Comparison of ENCODE assay signal across 10 mouse cellular contexts in the genomic region with DNA sequence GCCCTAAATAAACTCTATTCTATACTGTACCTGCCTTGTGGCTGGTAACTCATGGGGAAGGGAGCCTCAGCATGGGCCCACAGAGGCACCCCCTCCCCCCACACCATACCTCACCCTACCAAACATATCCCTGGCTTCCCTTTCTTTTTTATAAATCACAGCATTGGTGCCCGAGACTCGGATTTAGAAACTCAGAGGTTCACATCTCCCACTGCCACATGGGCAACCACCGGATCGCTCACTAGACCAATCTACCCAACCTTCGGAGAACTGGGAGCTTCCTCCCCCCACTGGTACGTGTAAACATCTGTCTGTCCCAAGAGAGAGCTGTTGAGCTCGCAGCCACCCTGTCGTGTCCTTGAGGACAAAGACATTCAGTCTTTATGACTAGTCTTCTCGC. TPM values are rescaled to one million over a fixed set of nuclear protein-coding genes. Genes with fewer than 3 reads are reported as not detected.
A peak's percentile ranks its signal among the peaks of the same experiment; 100 is the strongest.
DNase-seq lines count a peak whose midpoint lies in the region; ATAC-seq and TF ChIP-seq lines count a peak whose summit lies in the region.
"Had no signal": no experiment of that assay in that cellular context is flagged by ENCODE, and none has a peak within 500 bp of the region (broad histone marks: within the 10 kb centered on the region; RNA-seq: fewer than 3 reads in every experiment).

No protein-coding gene starts in this region.

- no peak overlapping the region; the same call in 1 of the 2 replicates for H3K4me3 ChIP-seq in kidney, embryonic 16.5 days (ENCODE audit: low read length)
- peak overlapping the region; percentile 58 for H3K4me3 ChIP-seq in forebrain, embryonic 10.5 days
- peak overlapping the region; percentile 54; the same call in 1 of the 2 replicates for H3K4me3 ChIP-seq in limb, embryonic 10.5 days
- H3K4me3 ChIP-seq in neural tube, embryonic 13.5 days: peak overlapping the region; percentile 41
- H3K4me3 ChIP-seq in cerebellum, adult 2 months (replicated peaks; ENCODE audit: insufficient read depth, low read depth, low read length): no peak overlapping the region

- H3K4me1 ChIP-seq in kidney, embryonic 16.5 days (ENCODE audit: insufficient read depth, low read length): peaks cover 21% of the 10 kb centered on the region
- peaks cover 38% of the 10 kb centered on the region for H3K4me1 ChIP-seq in forebrain, embryonic 10.5 days
- peaks cover 28% of the 10 kb centered on the region for H3K4me1 ChIP-seq in limb, embryonic 10.5 days
- peaks cover 25% of the 10 kb centered on the region for H3K4me1 ChIP-seq in neural tube, embryonic 13.5 days (replicated peaks)
- no peaks in the 10 kb centered on the region for H3K4me1 ChIP-seq in cerebellum, adult 2 months (ENCODE audit: control insufficient read depth, insufficient read depth, low read length)

- no peak for DNase-seq in kidney, postnatal 36 days
- no peak for DNase-seq in forebrain, embryonic 10.5 days (ENCODE audit: extremely low spot score, low spot score)
- no peak for DNase-seq in limb, embryonic 10.5 days (ENCODE audit: low spot score)
- no peak for DNase-seq in cerebellum, adult 2 months
- DNase-seq in frontal cortex, postnatal 36 days (ENCODE audit: low spot score in 2 of 2): no peak
- DNase-seq in frontal cortex, postnatal 10 days (ENCODE audit: low spot score in 2 of 2): no peak
- DNase-seq: cerebellum, adult 11 months; heart, postnatal 36 days had no signal

- no peaks in the 10 kb centered on the region for H3K27me3 ChIP-seq in kidney, embryonic 16.5 days (ENCODE audit: insufficient read depth, low read length)
- H3K27me3 ChIP-seq in forebrain, embryonic 10.5 days (ENCODE audit: poor library complexity, severe bottlenecking): no peaks in the 10 kb centered on the region
- 0 out of 2 replicates have a peak, but pooled peaks cover 6% of the 10 kb centered on the region for H3K27me3 ChIP-seq in limb, embryonic 10.5 days (ENCODE audit: low read depth, poor library complexity, severe bottlenecking)
- H3K27me3 ChIP-seq in neural tube, embryonic 13.5 days: no peaks in the 10 kb centered on the region
- H3K27me3 ChIP-seq in cerebellum, adult 2 months (ENCODE audit: control insufficient read depth, insufficient read depth, low read length): no peaks in the 10 kb centered on the region

- H3K36me3 ChIP-seq in kidney, embryonic 16.5 days (ENCODE audit: insufficient read depth, low read length): no peaks in the 10 kb centered on the region
- H3K36me3 ChIP-seq in forebrain, embryonic 10.5 days (replicated peaks): no peaks in the 10 kb centered on the region
- no peaks in the 10 kb centered on the region for H3K36me3 ChIP-seq in limb, embryonic 10.5 days
- no peaks in the 10 kb centered on the region for H3K36me3 ChIP-seq in neural tube, embryonic 13.5 days

- no peak overlapping the region for H3K27ac ChIP-seq in kidney, embryonic 16.5 days (ENCODE audit: low read length)
- peak overlapping the region; percentile 85 for H3K27ac ChIP-seq in forebrain, embryonic 10.5 days
- 0 out of 2 replicates have a peak overlapping the region, but pooled peaks have one; percentile 66 for H3K27ac ChIP-seq in limb, embryonic 10.5 days
- no peak overlapping the region for H3K27ac ChIP-seq in neural tube, embryonic 13.5 days (replicated peaks)
- H3K27ac ChIP-seq in cerebellum, adult 2 months (ENCODE audit: insufficient read depth, low read length): no peak overlapping the region

- no peak for TF ChIP-seq CTCF in cerebellum, adult 2 months (IDR thresholded peaks at IDR 0.05; ENCODE audit: borderline replicate concordance, insufficient read depth, low read depth, low read length)

- H3K9ac ChIP-seq in kidney, embryonic 16.5 days (replicated peaks; ENCODE audit: low read length): peak overlapping the region; percentile 54; the same call in 1 of the 2 replicates
- peak overlapping the region; percentile 69; the same call in 1 of the 2 replicates for H3K9ac ChIP-seq in neural tube, embryonic 13.5 days

- no peaks in the 10 kb centered on the region for H3K9me3 ChIP-seq in kidney, embryonic 16.5 days (ENCODE audit: low read length)
- H3K9me3 ChIP-seq in forebrain, embryonic 10.5 days: no peaks in the 10 kb centered on the region
- H3K9me3 ChIP-seq in limb, embryonic 10.5 days (replicated peaks): no peaks in the 10 kb centered on the region
- no peaks in the 10 kb centered on the region for H3K9me3 ChIP-seq in neural tube, embryonic 13.5 days

- ATAC-seq in kidney, embryonic 16.5 days (ENCODE audit: low FRiP score, low TSS enrichment): no peak
- no peak for ATAC-seq in neural tube, embryonic 13.5 days (ENCODE audit: low read depth)

- no peak for TF ChIP-seq POLR2A in cerebellum, adult 2 months (IDR thresholded peaks at IDR 0.05; ENCODE audit: borderline replicate concordance, insufficient read depth, low read length)

- peak overlapping the region; percentile 77; the same call in 1 of the 2 replicates for H3K4me2 ChIP-seq in kidney, embryonic 16.5 days (replicated peaks; ENCODE audit: low read depth, low read length)
- H3K4me2 ChIP-seq in neural tube, embryonic 13.5 days: peak overlapping the region; percentile 69

- 46% methylated on average over 9 of the region's 9 CpGs for WGBS in kidney, embryonic 16.5 days
- 18% methylated on average over 9 of the region's 9 CpGs for WGBS in forebrain, embryonic 10.5 days
- WGBS in limb, embryonic 10.5 days: 47% methylated on average over 9 of the region's 9 CpGs
- WGBS in neural tube, embryonic 13.5 days: 35% methylated on average over 9 of the region's 9 CpGs
- 43% methylated on average over 9 of the region's 9 CpGs for WGBS in cerebellum, adult 2 months

RNA-seq across cellular contexts. Expression of a gene that starts 3.9 kb away (rescaled TPM):
- 54.5 and 54.9 TPM in 2 replicates for polyA plus RNA-seq in kidney, embryonic 16.5 days (2015; fragmentation: Nextera tagmentation; extraction: Ambion mirVana)
- polyA plus RNA-seq in forebrain, embryonic 10.5 days (2016; fragmentation: Nextera tagmentation; extraction: Ambion mirVana): 42.1 and 43.4 TPM in 2 replicates
- 37.7 and 38.1 TPM in 2 replicates for polyA plus RNA-seq in limb, embryonic 10.5 days (2016; fragmentation: Nextera tagmentation; extraction: Ambion mirVana)
- 25.1 and 30.5 TPM in 2 replicates for polyA plus RNA-seq in neural tube, embryonic 13.5 days (2015; fragmentation: Nextera tagmentation; extraction: Ambion mirVana)
- polyA plus RNA-seq in cerebellum, adult 2 months (2012; rRNA removed): 37.4 and 39.1 TPM in 2 replicates

RNA-seq across cellular contexts. Expression of a gene that starts 6.6 kb away (rescaled TPM):
- 2.1 and 2.6 TPM in 2 replicates for polyA plus RNA-seq in kidney, embryonic 16.5 days (2015; fragmentation: Nextera tagmentation; extraction: Ambion mirVana)
- 3.5 and 4.3 TPM in 2 replicates for polyA plus RNA-seq in forebrain, embryonic 10.5 days (2016; fragmentation: Nextera tagmentation; extraction: Ambion mirVana)
- 2.6 and 3.1 TPM in 2 replicates for polyA plus RNA-seq in limb, embryonic 10.5 days (2016; fragmentation: Nextera tagmentation; extraction: Ambion mirVana)
- 1.2 and 1.3 TPM in 2 replicates for polyA plus RNA-seq in neural tube, embryonic 13.5 days (2015; fragmentation: Nextera tagmentation; extraction: Ambion mirVana)
- polyA plus RNA-seq in cerebellum, adult 2 months (2012; rRNA removed): 0.71 and 0.79 TPM in 2 replicates

RNA-seq across cellular contexts. Expression of a gene that starts 35.7 kb away (rescaled TPM):
- not detected in 2 replicates for polyA plus RNA-seq in kidney, embryonic 16.5 days (2015; fragmentation: Nextera tagmentation; extraction: Ambion mirVana)
- polyA plus RNA-seq in forebrain, embryonic 10.5 days (2016; fragmentation: Nextera tagmentation; extraction: Ambion mirVana): not detected in 2 replicates
- polyA plus RNA-seq in limb, embryonic 10.5 days (2016; fragmentation: Nextera tagmentation; extraction: Ambion mirVana): not detected in 2 replicates
- not detected in 2 replicates for polyA plus RNA-seq in neural tube, embryonic 13.5 days (2015; fragmentation: Nextera tagmentation; extraction: Ambion mirVana)
- polyA plus RNA-seq in cerebellum, adult 2 months (2012; rRNA removed): not detected in 2 replicates

Comparison
In these comparisons a context has a peak if more than half of its experiments do, and no peak if none do; other contexts are left out.
1. H3K27ac ChIP-seq: peak in forebrain, embryonic 10.5 days (single experiment) and limb, embryonic 10.5 days (single experiment); none in kidney, embryonic 16.5 days (single experiment), neural tube, embryonic 13.5 days (single experiment) and cerebellum, adult 2 months (single experiment).
2. H3K4me3 ChIP-seq: peak in forebrain, embryonic 10.5 days (single experiment), limb, embryonic 10.5 days (single experiment) and neural tube, embryonic 13.5 days (single experiment); none in kidney, embryonic 16.5 days (single experiment) and cerebellum, adult 2 months (single experiment).